Mouse (Mus musculus) CH12.LX (cell line): Measurements from ENCODE around the gene Tysnd1. TPM values are rescaled to one million over a fixed set of nuclear protein-coding genes. Genes with fewer than 3 reads are reported as not detected.
A peak's percentile ranks its signal among the peaks of the same experiment; 100 is the strongest.

Experiments
- DNase-seq: peaks from one replicate; pipeline ENCODE4 v3.0.0-alpha.2; 2013; ENCODE audit errors: extremely low read depth
- H3K27ac ChIP-seq: 2 replicates; pipeline ENCODE4 v1.5.1; 2012; ENCODE audit warnings: low read depth, mild to moderate bottlenecking, control low read depth, moderate library complexity; ENCODE audit not compliant: insufficient read depth
- H3K27me3 ChIP-seq: replicated peaks from 2 replicates; pipeline ENCODE3; 2012; ENCODE audit warnings: inconsistent platforms
- H3K36me3 ChIP-seq, 2 experiments: replicated peaks in 1 of 2; 2 replicates each; pipeline versions ENCODE3 to v1.6.1; 2012; ENCODE audit warnings: inconsistent platforms in 1 of 2, low read length in 1 of 2, mild to moderate bottlenecking in 1 of 2, mixed read lengths in 1 of 2, moderate library complexity in 1 of 2; ENCODE audit not compliant: control insufficient read depth in 1 of 2, insufficient read depth in 1 of 2
- H3K4me1 ChIP-seq, 2 experiments: 2 replicates each; pipeline ENCODE4 v1.6.1; 2012; ENCODE audit warnings: inconsistent platforms in 1 of 2, moderate library complexity in 1 of 2; ENCODE audit not compliant: insufficient read depth in 2 of 2, control insufficient read depth in 1 of 2
- H3K4me2 ChIP-seq: 2 replicates; pipeline ENCODE4 v1.6.1; 2012; ENCODE audit warnings: low read depth, mild to moderate bottlenecking, control low read depth; ENCODE audit not compliant: poor library complexity, insufficient read depth, severe bottlenecking
- H3K4me3 ChIP-seq, 3 experiments: fragments of 150-350 bp in 1 of 3; sonication (generic) in 1 of 3; replicated peaks in 1 of 3; 2 replicates each; pipeline versions ENCODE3 to v1.5.1; 2011 to 2012; ENCODE audit warnings: low read depth in 2 of 3, low read length in 2 of 3, mild to moderate bottlenecking in 2 of 3, moderate library complexity in 2 of 3, control low read depth in 1 of 3, improper control_type of control experiment in 1 of 3, inconsistent platforms in 1 of 3, mixed read lengths in 1 of 3; ENCODE audit not compliant: poor library complexity in 1 of 3
- H3K79me2 ChIP-seq: replicated peaks from 2 replicates; pipeline ENCODE4 v1.6.1; 2012; ENCODE audit warnings: mild to moderate bottlenecking, moderate library complexity; ENCODE audit not compliant: control insufficient read depth, poor library complexity, insufficient read depth, severe bottlenecking; ENCODE audit errors: extremely low read depth
- H3K9ac ChIP-seq: 2 replicates; pipeline ENCODE4 v1.6.1; 2012; ENCODE audit warnings: low read depth, mild to moderate bottlenecking, control low read depth, moderate library complexity; ENCODE audit not compliant: insufficient read depth
- H3K9me3 ChIP-seq: replicated peaks from 2 replicates; pipeline ENCODE3; 2012; ENCODE audit warnings: low read length, inconsistent platforms, mixed read lengths
- CTCF ChIP-seq, 2 experiments: IDR thresholded peaks in 1 of 2; conservative IDR thresholded peaks in 1 of 2; 2 replicates each; pipeline ENCODE4 v1.5.1; 2011 to 2012; ENCODE audit warnings: low read depth in 2 of 2, low read length in 2 of 2, improper control_type of control experiment in 1 of 2, inconsistent platforms in 1 of 2, mild to moderate bottlenecking in 1 of 2, moderate library complexity in 1 of 2
- ETS1 ChIP-seq: conservative IDR thresholded peaks from 2 replicates; pipeline ENCODE4 v1.6.1; 2012; ENCODE audit warnings: low read depth, mild to moderate bottlenecking, inconsistent platforms, low read length, improper control_type of control experiment, moderate library complexity
- HCFC1 ChIP-seq: IDR thresholded peaks from 2 replicates; pipeline ENCODE4 v1.6.1; 2012; ENCODE audit warnings: low read depth, mild to moderate bottlenecking, inconsistent platforms, low read length, improper control_type of control experiment
- KAT2A ChIP-seq: IDR thresholded peaks from 2 replicates; pipeline ENCODE4 v1.6.1; 2012; ENCODE audit warnings: low read length, improper control_type of control experiment, inconsistent platforms; ENCODE audit not compliant: insufficient replicate concordance
- MAX ChIP-seq: IDR thresholded peaks from 2 replicates; pipeline ENCODE4 v1.6.1; 2011; ENCODE audit warnings: low read length, improper control_type of control experiment
- MEF2A ChIP-seq: IDR thresholded peaks from 2 replicates; pipeline ENCODE4 v1.6.1; 2014; ENCODE audit warnings: low read depth, mild to moderate bottlenecking, inconsistent platforms, low read length, improper control_type of control experiment, borderline replicate concordance
- NRF1 ChIP-seq: IDR thresholded peaks from 2 replicates; pipeline ENCODE4 v1.6.1; 2014; ENCODE audit warnings: low read depth, mild to moderate bottlenecking, inconsistent platforms, low read length, improper control_type of control experiment, moderate library complexity
- SIN3A ChIP-seq: IDR thresholded peaks from 2 replicates; pipeline ENCODE4 v1.6.1; 2012; ENCODE audit warnings: low read length, improper control_type of control experiment, inconsistent platforms
- SMC3 ChIP-seq: IDR thresholded peaks from 2 replicates; pipeline ENCODE4 v1.6.1; 2011; ENCODE audit warnings: low read depth, low read length, improper control_type of control experiment
- TBP ChIP-seq: conservative IDR thresholded peaks from 2 replicates; pipeline ENCODE4 v1.6.1; 2011; ENCODE audit warnings: low read depth, low read length, improper control_type of control experiment
- USF2 ChIP-seq: conservative IDR thresholded peaks from 2 replicates; pipeline ENCODE4 v1.6.1; 2011; ENCODE audit warnings: low read depth, low read length, improper control_type of control experiment
- dilution Hi-C: fragments of 300-500 bp; cut with MboI; formaldehyde crosslinking; loops from 2 replicates; pipeline ENCODE4 v1.14.3; 2020; ENCODE audit warnings: low sequenced_read_pairs; ENCODE audit not compliant: extremely low pct_unique_long_range_greater_than_20kb, extremely low pct_ligation_motif_present
- in situ Hi-C: fragments of 300-500 bp; cut with MboI; formaldehyde crosslinking; loops from 3 replicates; pipeline ENCODE4 v1.14.3; 2019; ENCODE audit warnings: low sequenced_read_pairs, low pct_ligation_motif_present, low pct_unique_long_range_greater_than_20kb, mixed read lengths
- polyA plus RNA-seq: library from polyadenylated mRNA; unstranded; fragments of >175 nt; gene quantifications from 2 replicates; pipeline ENCODE4 v1.2.1, GENCODE M21; 2012; ENCODE audit warnings: low read depth; ENCODE audit not compliant: insufficient read length
- total RNA-seq, 2 experiments: library from RNA; depleted of rRNA; stranded (reverse); fragments of 300-350 nt in 1 of 2; fragments of >200 nt in 1 of 2; gene quantifications; 2 replicates each; pipeline ENCODE4 v1.2.3; 2012 to 2014

Gene Tysnd1
- total and polyA plus RNA-seq, 3 experiments, result 23.2 to 45.1 (median 38.9) TPM

- no peaks in the 10 kb centered on the region for H3K9me3 ChIP-seq
- no peak overlapping the region for H3K27ac ChIP-seq
- H3K4me3 ChIP-seq, result peak overlapping the region; percentile 9 to 81 (median 13)
- H3K4me1 ChIP-seq, result peaks cover 7 to 10% of the 10 kb centered on the region in 2 experiments
- H3K4me2 ChIP-seq, result peak overlapping the region; percentile 77
- no peaks in the 10 kb centered on the region for H3K79me2 ChIP-seq
- DNase-seq, result no peak
- peaks cover 0 to 9% of the 10 kb centered on the region in 2 experiments for H3K36me3 ChIP-seq
- in situ Hi-C loops, result no loop called here
- no peak for TF ChIP-seq KAT2A
- TF ChIP-seq ETS1, result no peak
- no peak for TF ChIP-seq HCFC1
- TF ChIP-seq SMC3, result no peak
- no peak for TF ChIP-seq NRF1
- peaks cover 11% of the 10 kb centered on the region for H3K27me3 ChIP-seq
- dilution Hi-C loops, result no loop called here
- H3K9ac ChIP-seq, result peak overlapping the region; percentile 71; the same call in 1 of the 2 replicates
Observed at GRCm38 (mm10) chr10:61715996-61716864, 20.9 kb downstream of the Tysnd1 start.

- in situ Hi-C loops (no loop called here), dilution Hi-C loops (no loop called here)
- DNase-seq, result no peak
- Histone ChIP-seq H3K4me2 (no peak overlapping the region), H3K4me3 (no peak overlapping the region), H3K27me3 (peaks cover 6% of the 10 kb centered on the region), H3K9me3 (no peaks in the 10 kb centered on the region), H3K9ac (no peak overlapping the region), H3K79me2 (no peaks in the 10 kb centered on the region), H3K4me1 (peaks cover 7 to 14% of the 10 kb centered on the region in 2 experiments), H3K36me3 (peaks cover 0 to 9% of the 10 kb centered on the region in 2 experiments), H3K27ac (no peak overlapping the region)
- TF ChIP-seq TBP (no peak), SMC3 (no peak), USF2 (no peak), MAX (no peak), SIN3A (no peak), MEF2A (no peak), CTCF (conservative IDR thresholded peaks at IDR 0.05 in 1 of 2, IDR thresholded peaks at IDR 0.05 in 1 of 2; ENCODE audit: low read depth in 2 of 2, low read length in 2 of 2) (no peak)
Observed at GRCm38 (mm10) chr10:61717406-61718296, 22.3 kb downstream of the Tysnd1 start.
